Mouse (Mus musculus): ENCODE measurements around the gene Blm. TPM values are rescaled to one million over a fixed set of nuclear protein-coding genes. Genes with fewer than 3 reads are reported as not detected.

Gene Blm
- total and polyA plus RNA-seq, 2 experiments: 0.43 to 6.9 TPM

- WGBS: 28% methylated on average over 3 of the region's 3 CpGs
- no peak for TF ChIP-seq CTCF (IDR thresholded peaks at IDR 0.05; ENCODE audit: low read depth, low read length)
- no peak for TF ChIP-seq POLR2A (IDR thresholded peaks at IDR 0.05; ENCODE audit: extremely low read depth, insufficient read depth, low read length)
- H3K9ac ChIP-seq (ENCODE audit: low read depth, low read length): no peak overlapping the region
- H3K79me2 ChIP-seq (ENCODE audit: control insufficient read depth, insufficient read depth, low read length): no peaks in the 10 kb centered on the region
- no peak overlapping the region for H3K27ac ChIP-seq (replicated peaks; ENCODE audit: insufficient read depth, low read depth, low read length)
- no peaks in the 10 kb centered on the region for H3K27me3 ChIP-seq (ENCODE audit: control insufficient read depth, insufficient read depth, low read length)
- H3K4me3 ChIP-seq (ENCODE audit: insufficient read depth, low read depth, low read length): no peak overlapping the region
- no peaks in the 10 kb centered on the region for H3K4me1 ChIP-seq (ENCODE audit: control insufficient read depth, insufficient read depth, low read length)
- H3K36me3 ChIP-seq (ENCODE audit: control insufficient read depth, insufficient read depth, low read length): no peaks in the 10 kb centered on the region
- peak; percentile 30 for DNase-seq (ENCODE audit: extremely low read depth, low read depth, low spot score)
These were observed 41.7 kb upstream of the Blm start for GRCm38 (mm10) chr7:80576626-80577025.

- H3K4me3 ChIP-seq (ENCODE audit: insufficient read depth, low read depth, low read length): no peak overlapping the region
- H3K9ac ChIP-seq (ENCODE audit: low read depth, low read length): no peak overlapping the region
- WGBS: 75% methylated on average over 9 of the region's 9 CpGs
- H3K4me1 ChIP-seq (ENCODE audit: control insufficient read depth, insufficient read depth, low read length): no peaks in the 10 kb centered on the region
- H3K27ac ChIP-seq (replicated peaks; ENCODE audit: insufficient read depth, low read depth, low read length): no peak overlapping the region
- no peak for TF ChIP-seq POLR2A (IDR thresholded peaks at IDR 0.05; ENCODE audit: extremely low read depth, insufficient read depth, low read length)
- no peak for TF ChIP-seq CTCF (IDR thresholded peaks at IDR 0.05; ENCODE audit: low read depth, low read length)
- H3K36me3 ChIP-seq (ENCODE audit: control insufficient read depth, insufficient read depth, low read length): no peaks in the 10 kb centered on the region
- no peaks in the 10 kb centered on the region for H3K27me3 ChIP-seq (ENCODE audit: control insufficient read depth, insufficient read depth, low read length)
- DNase-seq (ENCODE audit: extremely low read depth, low read depth, low spot score): no peak
- H3K79me2 ChIP-seq (ENCODE audit: control insufficient read depth, insufficient read depth, low read length): no peaks in the 10 kb centered on the region
These were observed 40.8 kb upstream of the Blm start for GRCm38 (mm10) chr7:80575750-80576149.

GRCm38 (mm10) chr7:80573076-80573475, 38.2 kb upstream of the Blm start:
- Histone ChIP-seq H3K4me1 (ENCODE audit: control insufficient read depth, insufficient read depth, low read length) (no peaks in the 10 kb centered on the region), H3K36me3 (ENCODE audit: control insufficient read depth, insufficient read depth, low read length) (no peaks in the 10 kb centered on the region), H3K79me2 (ENCODE audit: control insufficient read depth, insufficient read depth, low read length) (no peaks in the 10 kb centered on the region), H3K4me3 (ENCODE audit: insufficient read depth, low read depth, low read length) (no peak overlapping the region), H3K27me3 (ENCODE audit: control insufficient read depth, insufficient read depth, low read length) (no peaks in the 10 kb centered on the region), H3K27ac (replicated peaks; ENCODE audit: insufficient read depth, low read depth, low read length) (no peak overlapping the region), H3K9ac (ENCODE audit: low read depth, low read length) (no peak overlapping the region)
- no peak for DNase-seq (ENCODE audit: extremely low read depth, low read depth, low spot score)
- 67% methylated on average over 3 of the region's 3 CpGs for WGBS
- TF ChIP-seq POLR2A (IDR thresholded peaks at IDR 0.05; ENCODE audit: extremely low read depth, insufficient read depth, low read length) (no peak), CTCF (IDR thresholded peaks at IDR 0.05; ENCODE audit: low read depth, low read length) (no peak)

GRCm38 (mm10) chr7:80567982-80568381, 33.1 kb upstream of the Blm start:
- Histone ChIP-seq H3K27me3 (ENCODE audit: control insufficient read depth, insufficient read depth, low read length) (no peaks in the 10 kb centered on the region), H3K27ac (replicated peaks; ENCODE audit: insufficient read depth, low read depth, low read length) (no peak overlapping the region), H3K9ac (ENCODE audit: low read depth, low read length) (no peak overlapping the region), H3K4me1 (ENCODE audit: control insufficient read depth, insufficient read depth, low read length) (no peaks in the 10 kb centered on the region), H3K36me3 (ENCODE audit: control insufficient read depth, insufficient read depth, low read length) (no peaks in the 10 kb centered on the region), H3K79me2 (ENCODE audit: control insufficient read depth, insufficient read depth, low read length) (no peaks in the 10 kb centered on the region), H3K4me3 (ENCODE audit: insufficient read depth, low read depth, low read length) (no peak overlapping the region)
- TF ChIP-seq POLR2A (IDR thresholded peaks at IDR 0.05; ENCODE audit: extremely low read depth, insufficient read depth, low read length): no peak
- no peak for TF ChIP-seq CTCF (IDR thresholded peaks at IDR 0.05; ENCODE audit: low read depth, low read length)
- WGBS: 92% methylated on average over 8 of the region's 8 CpGs
- DNase-seq (ENCODE audit: extremely low read depth, low read depth, low spot score): no peak

GRCm38 (mm10) chr7:80561931-80562330, 27.0 kb upstream of the Blm start:
- WGBS: 77% methylated on average over 5 of the region's 5 CpGs
- H3K27ac ChIP-seq (replicated peaks; ENCODE audit: insufficient read depth, low read depth, low read length): no peak overlapping the region
- TF ChIP-seq POLR2A (IDR thresholded peaks at IDR 0.05; ENCODE audit: extremely low read depth, insufficient read depth, low read length): no peak
- TF ChIP-seq CTCF (IDR thresholded peaks at IDR 0.05; ENCODE audit: low read depth, low read length): no peak
- H3K4me3 ChIP-seq (ENCODE audit: insufficient read depth, low read depth, low read length): no peak overlapping the region
- DNase-seq (ENCODE audit: extremely low read depth, low read depth, low spot score): peak; percentile 71
- H3K4me1 ChIP-seq (ENCODE audit: control insufficient read depth, insufficient read depth, low read length): no peaks in the 10 kb centered on the region
- H3K79me2 ChIP-seq (ENCODE audit: control insufficient read depth, insufficient read depth, low read length): no peaks in the 10 kb centered on the region
- no peaks in the 10 kb centered on the region for H3K36me3 ChIP-seq (ENCODE audit: control insufficient read depth, insufficient read depth, low read length)
- no peak overlapping the region for H3K9ac ChIP-seq (ENCODE audit: low read depth, low read length)
- H3K27me3 ChIP-seq (ENCODE audit: control insufficient read depth, insufficient read depth, low read length): no peaks in the 10 kb centered on the region

- Histone ChIP-seq H3K79me2 (ENCODE audit: control insufficient read depth, insufficient read depth, low read length) (no peaks in the 10 kb centered on the region), H3K4me3 (ENCODE audit: insufficient read depth, low read depth, low read length) (no peak overlapping the region), H3K9ac (ENCODE audit: low read depth, low read length) (no peak overlapping the region), H3K27ac (replicated peaks; ENCODE audit: insufficient read depth, low read depth, low read length) (no peak overlapping the region), H3K27me3 (ENCODE audit: control insufficient read depth, insufficient read depth, low read length) (no peaks in the 10 kb centered on the region), H3K36me3 (ENCODE audit: control insufficient read depth, insufficient read depth, low read length) (no peaks in the 10 kb centered on the region), H3K4me1 (ENCODE audit: control insufficient read depth, insufficient read depth, low read length) (no peaks in the 10 kb centered on the region)
- DNase-seq (ENCODE audit: extremely low read depth, low read depth, low spot score): no peak
- no peak for TF ChIP-seq POLR2A (IDR thresholded peaks at IDR 0.05; ENCODE audit: extremely low read depth, insufficient read depth, low read length)
- TF ChIP-seq CTCF (IDR thresholded peaks at IDR 0.05; ENCODE audit: low read depth, low read length): no peak
- 91% methylated on average over 9 of the region's 9 CpGs for WGBS
These were observed 26.4 kb upstream of the Blm start for GRCm38 (mm10) chr7:80561271-80561670.

Data from liver, adult 2 months (tissue).